Mouse (Mus musculus) testis, adult 2 months (tissue): ENCODE results near the gene Ninj1.

ENCODE experiments used
- CTCF ChIP-seq: fragments of 200-500 bp; IDR thresholded peaks from 2 replicates; pipeline ENCODE4 v1.5.1; 2012; ENCODE audit warnings: low read depth, mild to moderate bottlenecking, inconsistent platforms, low read length, moderate library complexity; ENCODE audit not compliant: control insufficient read depth, insufficient read depth, insufficient replicate concordance
- POLR2A ChIP-seq: fragments of 200-500 bp; IDR thresholded peaks from 2 replicates; pipeline ENCODE4 v1.6.1; 2012; ENCODE audit warnings: low read depth, mild to moderate bottlenecking, inconsistent platforms, low read length, moderate library complexity; ENCODE audit not compliant: control insufficient read depth

GRCm38 (mm10) chr13:49218651-49219050 is 31.4 kb downstream of the Ninj1 start:
- TF ChIP-seq CTCF: no peak
- no peak for TF ChIP-seq POLR2A
